Mouse (Mus musculus) hindbrain, postnatal 0 days (tissue): ENCODE measurements around the gene Trex1. TPM values are rescaled to one million over a fixed set of nuclear protein-coding genes. Genes with fewer than 3 reads are reported as not detected.

Experiments
- ATAC-seq: fragments of 200-750 bp; cut with Nextera tagmentation; 2 replicates; pipeline ENCODE4 v1.8.0; 2017; ENCODE audit warnings: mild to moderate bottlenecking, moderate TSS enrichment, moderate library complexity
- DNase-seq: peaks from one replicate; pipeline ENCODE4 v3.0.0-alpha.2; 2015; ENCODE audit warnings: low spot score
- H3K27ac ChIP-seq: fragments of 300-500 bp; sonication (generic); 2 replicates; pipeline ENCODE4 v1.5.1; 2014; ENCODE audit warnings: mild to moderate bottlenecking
- H3K27me3 ChIP-seq: fragments of 300-500 bp; sonication (generic); 2 replicates; pipeline ENCODE4 v1.6.1; 2014; ENCODE audit warnings: low read length, mixed read lengths; ENCODE audit not compliant: insufficient read depth
- H3K36me3 ChIP-seq: fragments of 300-500 bp; sonication (generic); 2 replicates; pipeline ENCODE4 v1.6.1; 2014; ENCODE audit warnings: low read length, mixed read lengths; ENCODE audit not compliant: insufficient read depth
- H3K4me1 ChIP-seq: fragments of 300-500 bp; sonication (generic); 2 replicates; pipeline ENCODE4 v1.6.1; 2014; ENCODE audit warnings: antibody characterized with exemption, low read length, mixed read lengths; ENCODE audit not compliant: insufficient read depth
- H3K4me2 ChIP-seq: fragments of 300-500 bp; sonication (generic); 2 replicates; pipeline ENCODE4 v1.6.1; 2014; ENCODE audit warnings: low read depth, mild to moderate bottlenecking, low read length, moderate library complexity, mixed read lengths
- H3K4me3 ChIP-seq: fragments of 300-500 bp; sonication (generic); 2 replicates; pipeline ENCODE4 v1.5.1; 2014; ENCODE audit warnings: low read length
- H3K9ac ChIP-seq: fragments of 300-500 bp; sonication (generic); replicated peaks from 2 replicates; pipeline ENCODE4 v1.6.1; 2014; ENCODE audit warnings: mild to moderate bottlenecking, low read length, moderate library complexity, mixed read lengths
- H3K9me3 ChIP-seq: fragments of 300-500 bp; sonication (generic); 2 replicates; pipeline ENCODE4 v1.6.1; 2016; ENCODE audit warnings: low read length, mixed read lengths
- CTCF ChIP-seq: IDR thresholded peaks from 2 replicates; pipeline ENCODE4 v1.5.1; 2016; ENCODE audit warnings: antibody characterized with exemption, control low read depth, low read depth
- WGBS: fragments of 180-500 bp; shearing (Covaris S2); extraction: QIAGEN DNeasy Blood & Tissue Kit; methylation state at CpG from one replicate; pipeline ENCODE4 v1.1.7; 2014; 5-methylcytosine and 5-hydroxymethylcytosine counted together
- polyA plus RNA-seq: library from polyadenylated mRNA; unstranded; fragments of >200 nt; fragmentation: Nextera tagmentation; extraction: Ambion mirVana; gene quantifications from 2 replicates; pipeline ENCODE4 v1.2.1, GENCODE M21; 2015
- total RNA-seq: library from RNA; depleted of rRNA; stranded (reverse); fragments of >200 nt; gene quantifications from 2 replicates; pipeline ENCODE4 v1.2.3, GENCODE M21; 2014

Trex1 gene
- total and polyA plus RNA-seq, 2 experiments from 2014 or later, result 14.3 to 20.1 TPM

DNA sequence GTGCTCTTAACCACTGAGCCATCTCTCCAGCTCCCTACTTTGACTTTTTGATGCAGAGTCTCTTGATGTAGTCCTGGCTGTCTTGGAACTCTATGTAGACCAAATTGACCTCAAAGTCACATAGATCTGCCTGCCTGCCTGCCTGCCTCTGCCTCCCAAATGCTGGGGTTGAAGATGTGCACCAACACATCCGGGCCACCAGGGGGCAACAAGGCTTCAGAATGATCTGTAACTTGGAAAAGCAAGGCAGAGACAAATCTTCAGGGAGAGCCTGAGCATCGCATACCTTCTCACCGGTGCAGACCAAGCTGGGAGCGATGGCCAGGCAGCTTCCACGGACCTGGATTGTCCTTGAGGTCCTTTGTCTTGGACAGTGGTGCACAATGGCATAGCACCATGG is 13.2 kb downstream of the Trex1 start:
- ATAC-seq (no peak), DNase-seq (peak; percentile 41)
- WGBS, result 34% methylated on average over 5 of the region's 5 CpGs

DNA sequence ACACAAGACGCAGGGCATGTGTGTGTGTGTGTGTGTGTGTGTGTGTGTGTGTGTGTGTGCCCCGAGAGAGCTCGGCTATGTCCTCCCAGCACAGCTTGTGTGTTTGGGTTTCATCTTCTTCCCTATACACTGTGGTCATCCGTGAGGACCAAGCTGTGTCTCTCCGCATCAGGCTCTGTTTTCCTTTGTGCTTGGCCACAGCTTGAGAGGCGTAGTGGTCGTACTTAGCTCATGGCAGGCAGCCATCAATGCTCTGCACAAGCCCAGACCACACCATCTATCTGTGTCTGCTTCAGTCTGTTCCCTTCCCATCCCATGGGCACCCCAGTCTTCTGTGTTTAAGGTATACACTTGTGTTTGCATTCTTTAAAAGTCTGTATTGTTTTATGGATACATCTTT is 18.2 kb downstream of the Trex1 start:
- 64% methylated on average over 7 of the region's 7 CpGs for WGBS
- Histone ChIP-seq H3K27ac (no peak overlapping the region), H3K4me3 (no peak overlapping the region), H3K4me1 (no peaks in the 10 kb centered on the region), H3K9me3 (no peaks in the 10 kb centered on the region), H3K9ac (no peak overlapping the region), H3K27me3 (no peaks in the 10 kb centered on the region), H3K36me3 (no peaks in the 10 kb centered on the region), H3K4me2 (no peak overlapping the region)
- TF ChIP-seq CTCF, result no peak
- no peak for DNase-seq
- no peak for ATAC-seq

More for the DNA sequence above, 13.2 kb downstream of the Trex1 start:
- H3K9ac ChIP-seq, result no peak overlapping the region
- peak; percentile 74 for TF ChIP-seq CTCF
- H3K9me3 ChIP-seq, result no peaks in the 10 kb centered on the region
- H3K27me3 ChIP-seq, result no peaks in the 10 kb centered on the region
- H3K36me3 ChIP-seq, result no peaks in the 10 kb centered on the region
- no peak overlapping the region for H3K4me3 ChIP-seq
- no peak overlapping the region for H3K4me2 ChIP-seq
- H3K4me1 ChIP-seq, result no peaks in the 10 kb centered on the region
- no peak overlapping the region for H3K27ac ChIP-seq

DNA sequence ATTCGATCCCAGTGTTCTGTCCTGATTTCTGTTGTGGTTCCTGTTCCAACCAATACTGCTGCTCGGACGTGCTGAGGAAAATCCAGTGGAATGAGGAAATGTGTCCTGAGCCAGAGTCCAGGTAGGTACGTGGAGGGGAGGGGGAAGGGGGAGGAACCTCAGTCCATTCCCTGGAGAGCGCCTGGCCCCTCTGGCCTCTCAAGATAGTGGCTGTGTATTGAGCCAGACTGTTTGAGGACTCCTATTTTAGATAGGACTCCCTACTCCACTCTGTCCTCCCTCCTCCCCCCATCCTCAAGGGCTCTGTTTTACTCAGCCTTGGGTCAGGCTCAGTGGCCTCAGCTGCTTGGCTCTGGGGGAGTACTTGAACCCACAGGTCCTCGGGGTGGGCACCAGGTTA is 18.6 kb downstream of the Trex1 start:
- DNase-seq (no peak), ATAC-seq (peak; percentile 7; the same call in 1 of the 2 replicates)
- Histone ChIP-seq H3K9ac (no peak overlapping the region), H3K4me2 (no peak overlapping the region), H3K9me3 (no peaks in the 10 kb centered on the region), H3K4me3 (no peak overlapping the region), H3K27ac (no peak overlapping the region), H3K4me1 (no peaks in the 10 kb centered on the region), H3K27me3 (no peaks in the 10 kb centered on the region), H3K36me3 (no peaks in the 10 kb centered on the region)
- WGBS, result 78% methylated on average over 6 of the region's 6 CpGs
- TF ChIP-seq CTCF, result no peak

DNA sequence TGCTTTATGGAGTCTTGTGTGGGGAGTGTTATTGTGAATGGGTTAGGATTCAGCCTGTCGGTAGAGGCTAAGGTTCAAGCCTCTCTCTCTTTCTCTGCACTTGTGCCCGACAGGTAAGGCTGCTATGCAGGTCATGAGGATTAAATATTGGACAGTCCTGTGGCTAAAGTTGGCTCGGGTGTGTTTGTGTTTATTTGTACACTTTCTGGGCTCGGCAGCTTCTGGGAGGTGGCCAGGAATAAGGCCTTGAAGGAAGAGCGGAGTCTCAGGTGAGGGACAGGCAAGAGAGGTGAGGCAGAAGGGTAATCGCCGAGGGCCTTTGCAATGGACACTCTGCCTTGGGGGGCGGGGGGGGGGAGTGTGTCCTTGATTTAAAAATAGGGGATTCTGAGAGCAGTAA is 19.3 kb downstream of the Trex1 start:
- H3K36me3 ChIP-seq, result no peaks in the 10 kb centered on the region
- H3K27ac ChIP-seq, result no peak overlapping the region
- no peak overlapping the region for H3K9ac ChIP-seq
- ATAC-seq (no peak), DNase-seq (no peak)
- 85% methylated on average over 8 of the region's 8 CpGs for WGBS
- no peaks in the 10 kb centered on the region for H3K27me3 ChIP-seq
- no peak overlapping the region for H3K4me2 ChIP-seq
- no peak for TF ChIP-seq CTCF
- no peak overlapping the region for H3K4me3 ChIP-seq
- no peaks in the 10 kb centered on the region for H3K9me3 ChIP-seq
- no peaks in the 10 kb centered on the region for H3K4me1 ChIP-seq

DNA sequence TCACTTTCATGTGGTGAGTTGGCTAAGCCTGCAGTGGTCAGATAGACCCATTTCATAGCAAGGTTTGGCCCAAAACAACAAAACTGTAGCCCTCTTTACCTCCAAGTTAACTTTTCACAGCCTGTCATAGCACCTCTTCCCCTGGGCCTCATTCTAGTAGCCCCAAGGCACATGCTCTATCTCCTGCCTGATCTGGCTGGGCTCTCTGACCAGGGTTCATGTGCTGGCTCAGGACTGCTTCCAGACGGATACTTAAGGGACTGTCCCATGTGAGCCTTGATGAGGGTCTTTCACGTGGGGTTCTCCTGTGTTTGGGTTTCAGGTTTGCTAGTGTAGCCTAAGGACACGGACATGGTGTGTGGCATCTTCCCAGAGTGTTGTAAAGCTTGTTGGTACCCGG is 19.9 kb downstream of the Trex1 start:
- no peaks in the 10 kb centered on the region for H3K36me3 ChIP-seq
- H3K9ac ChIP-seq, result no peak overlapping the region
- no peaks in the 10 kb centered on the region for H3K9me3 ChIP-seq
- no peaks in the 10 kb centered on the region for H3K4me1 ChIP-seq
- no peak overlapping the region for H3K27ac ChIP-seq
- H3K27me3 ChIP-seq, result no peaks in the 10 kb centered on the region
- ATAC-seq, result no peak
- no peak for DNase-seq
- 84% methylated on average over 4 of the region's 4 CpGs for WGBS
- H3K4me3 ChIP-seq, result no peak overlapping the region
- H3K4me2 ChIP-seq, result no peak overlapping the region
- TF ChIP-seq CTCF, result no peak

DNA sequence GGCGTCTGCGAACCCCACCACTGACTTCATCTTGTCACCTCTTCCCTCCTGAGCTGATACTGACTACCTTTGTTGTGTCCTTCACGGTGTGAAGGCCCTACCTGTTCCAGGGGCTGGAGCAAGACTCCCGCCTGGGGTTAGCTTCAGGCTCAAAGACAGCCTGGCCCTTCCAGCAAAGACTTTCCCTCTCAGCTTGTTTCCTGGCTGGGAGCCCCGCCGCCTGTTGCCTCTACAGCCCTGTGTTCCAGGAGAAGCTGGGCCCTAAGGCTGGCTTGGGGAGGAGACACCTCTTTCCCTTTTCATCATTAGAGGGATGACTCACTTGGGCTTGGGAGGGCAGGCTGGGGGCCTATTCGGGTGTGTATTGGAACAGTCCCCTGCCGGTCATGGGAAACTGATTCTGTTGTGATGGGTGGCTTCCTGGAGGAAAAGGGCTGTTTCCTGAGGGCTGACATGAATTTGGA is 20.6 kb downstream of the Trex1 start:
- Histone ChIP-seq H3K4me2 (peak overlapping the region; percentile 80), H3K4me1 (no peaks in the 10 kb centered on the region), H3K36me3 (no peaks in the 10 kb centered on the region), H3K9ac (peak overlapping the region; percentile 57), H3K27me3 (no peaks in the 10 kb centered on the region), H3K4me3 (peak overlapping the region; percentile 53), H3K9me3 (no peaks in the 10 kb centered on the region), H3K27ac (peak overlapping the region; percentile 37; the same call in 1 of the 2 replicates)
- TF ChIP-seq CTCF, result no peak
- WGBS, result 17% methylated on average over 8 of the region's 8 CpGs
- ATAC-seq (peak; percentile 51; the same call in 1 of the 2 replicates), DNase-seq (no peak)

DNA sequence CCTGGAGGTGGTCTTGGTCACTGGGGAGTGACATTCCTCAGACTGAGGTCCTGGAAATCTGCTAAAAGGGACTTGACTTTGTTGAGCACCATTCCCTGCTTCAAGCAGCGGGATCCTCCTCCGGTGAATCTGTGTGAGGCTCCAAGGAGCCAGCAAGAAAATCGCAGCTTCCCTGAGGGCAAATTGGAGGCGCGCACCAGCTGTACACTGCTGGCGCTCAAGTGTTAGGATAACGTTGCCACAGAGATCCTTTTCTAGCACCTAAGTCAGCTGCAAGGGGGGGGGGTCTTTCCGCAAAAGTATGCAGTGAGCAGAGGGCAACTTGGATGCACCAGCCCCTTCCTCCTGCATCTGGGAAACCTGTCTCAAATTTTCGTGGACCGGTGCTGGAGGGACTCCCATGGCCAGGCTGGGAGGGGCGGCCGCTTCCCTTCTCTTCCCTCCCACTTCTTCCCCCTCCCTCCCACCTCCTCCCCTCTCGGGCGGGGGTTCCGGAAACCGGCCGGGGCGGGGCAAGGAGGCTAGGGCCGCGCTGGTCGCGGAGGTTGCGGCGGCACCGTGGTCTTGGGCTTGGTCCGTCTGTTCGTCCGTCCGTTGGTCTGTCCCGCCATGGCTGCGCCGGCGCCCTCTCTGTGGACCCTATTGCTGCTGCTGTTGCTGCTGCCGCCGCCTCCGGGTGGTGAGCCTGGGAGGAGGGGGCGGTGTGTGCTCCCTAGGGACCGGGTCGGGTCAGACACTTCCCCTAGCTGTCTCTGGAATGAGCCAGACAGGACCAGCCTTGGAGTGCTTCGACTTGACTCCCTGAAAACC is 21.2 kb downstream of the Trex1 start, which contains the start of gene Shisa5:
Shisa5 (plus strand) TSS at position 480 of the 810 bp plus-strand sequence.
- DNase-seq (peak; percentile 58), ATAC-seq (peak; percentile 88)

More for the DNA sequence above, 21.2 kb downstream of the Trex1 start, which contains the start of gene Shisa5:
- no peaks in the 10 kb centered on the region for H3K4me1 ChIP-seq
- H3K4me2 ChIP-seq, result peak within 1 kb of the TSS; percentile 80
- no peaks in the 10 kb centered on the region for H3K36me3 ChIP-seq
- no peaks in the 10 kb centered on the region for H3K9me3 ChIP-seq
- WGBS, result 2% methylated on average over 36 of the region's 40 CpGs
- TF ChIP-seq CTCF, result no peak
- peak within 1 kb of the TSS; percentile 57 for H3K9ac ChIP-seq
- H3K27me3 ChIP-seq, result no peaks in the 10 kb centered on the region
- peak within 1 kb of the TSS; percentile 37; the same call in 1 of the 2 replicates for H3K27ac ChIP-seq
- H3K4me3 ChIP-seq, result peak within 1 kb of the TSS; percentile 53
